Mouse (Mus musculus) hindbrain, postnatal 0 days (tissue): ENCODE results near the gene Vav2. TPM values are rescaled to one million over a fixed set of nuclear protein-coding genes. Genes with fewer than 3 reads are reported as not detected.

ENCODE experiments used
- ATAC-seq: fragments of 200-750 bp; cut with Nextera tagmentation; 2 replicates; pipeline ENCODE4 v1.8.0; 2017; ENCODE audit warnings: mild to moderate bottlenecking, moderate TSS enrichment, moderate library complexity
- DNase-seq: peaks from one replicate; pipeline ENCODE4 v3.0.0-alpha.2; 2015; ENCODE audit warnings: low spot score
- H3K27ac ChIP-seq: fragments of 300-500 bp; sonication (generic); 2 replicates; pipeline ENCODE4 v1.5.1; 2014; ENCODE audit warnings: mild to moderate bottlenecking
- H3K27me3 ChIP-seq: fragments of 300-500 bp; sonication (generic); 2 replicates; pipeline ENCODE4 v1.6.1; 2014; ENCODE audit warnings: low read length, mixed read lengths; ENCODE audit not compliant: insufficient read depth
- H3K36me3 ChIP-seq: fragments of 300-500 bp; sonication (generic); 2 replicates; pipeline ENCODE4 v1.6.1; 2014; ENCODE audit warnings: low read length, mixed read lengths; ENCODE audit not compliant: insufficient read depth
- H3K4me1 ChIP-seq: fragments of 300-500 bp; sonication (generic); 2 replicates; pipeline ENCODE4 v1.6.1; 2014; ENCODE audit warnings: antibody characterized with exemption, low read length, mixed read lengths; ENCODE audit not compliant: insufficient read depth
- H3K4me2 ChIP-seq: fragments of 300-500 bp; sonication (generic); 2 replicates; pipeline ENCODE4 v1.6.1; 2014; ENCODE audit warnings: low read depth, mild to moderate bottlenecking, low read length, moderate library complexity, mixed read lengths
- H3K4me3 ChIP-seq: fragments of 300-500 bp; sonication (generic); 2 replicates; pipeline ENCODE4 v1.5.1; 2014; ENCODE audit warnings: low read length
- H3K9ac ChIP-seq: fragments of 300-500 bp; sonication (generic); replicated peaks from 2 replicates; pipeline ENCODE4 v1.6.1; 2014; ENCODE audit warnings: mild to moderate bottlenecking, low read length, moderate library complexity, mixed read lengths
- H3K9me3 ChIP-seq: fragments of 300-500 bp; sonication (generic); 2 replicates; pipeline ENCODE4 v1.6.1; 2016; ENCODE audit warnings: low read length, mixed read lengths
- CTCF ChIP-seq: IDR thresholded peaks from 2 replicates; pipeline ENCODE4 v1.5.1; 2016; ENCODE audit warnings: antibody characterized with exemption, control low read depth, low read depth
- WGBS: fragments of 180-500 bp; shearing (Covaris S2); extraction: QIAGEN DNeasy Blood & Tissue Kit; methylation state at CpG from one replicate; pipeline ENCODE4 v1.1.7; 2014; 5-methylcytosine and 5-hydroxymethylcytosine counted together
- polyA plus RNA-seq: library from polyadenylated mRNA; unstranded; fragments of >200 nt; fragmentation: Nextera tagmentation; extraction: Ambion mirVana; gene quantifications from 2 replicates; pipeline ENCODE4 v1.2.1, GENCODE M21; 2015
- total RNA-seq: library from RNA; depleted of rRNA; stranded (reverse); fragments of >200 nt; gene quantifications from 2 replicates; pipeline ENCODE4 v1.2.3, GENCODE M21; 2014

Vav2 gene
- total and polyA plus RNA-seq, 2 experiments from 2014 or later: 8.2 to 44.9 TPM

DNA sequence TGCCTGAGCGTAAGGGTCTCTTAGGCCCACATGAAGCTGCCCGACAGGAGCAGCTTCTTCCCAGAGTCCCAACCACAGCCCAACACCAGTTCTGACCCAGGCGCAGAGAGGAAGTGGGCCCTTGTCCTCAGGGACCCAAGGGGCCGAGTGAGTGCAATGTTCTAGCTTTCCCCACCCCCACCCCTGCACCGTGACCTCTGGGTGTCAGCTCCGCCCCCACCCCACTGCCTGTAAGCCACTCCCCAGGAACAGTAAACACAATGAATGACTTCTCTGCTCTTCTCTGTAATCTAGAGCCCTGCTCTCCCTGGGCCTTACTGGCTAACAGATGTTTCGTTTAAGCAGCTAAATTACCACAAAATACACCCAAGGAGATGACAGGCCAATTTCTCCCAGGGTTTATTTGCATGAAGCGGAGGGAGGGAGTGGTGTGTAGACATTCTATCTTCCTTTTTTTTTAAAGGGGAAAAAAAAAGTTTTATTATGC is 15.1 kb downstream of the Vav2 start:
- Histone ChIP-seq H3K4me3 (no peak overlapping the region), H3K27me3 (no peaks in the 10 kb centered on the region), H3K36me3 (no peaks in the 10 kb centered on the region), H3K9ac (no peak overlapping the region), H3K4me2 (no peak overlapping the region), H3K9me3 (no peaks in the 10 kb centered on the region), H3K27ac (peak overlapping the region; percentile 12; the same call in 1 of the 2 replicates), H3K4me1 (peaks cover 28% of the 10 kb centered on the region)
- no peak for ATAC-seq
- WGBS: 23% methylated on average over 8 of the region's 8 CpGs
- TF ChIP-seq CTCF: no peak
- DNase-seq: no peak

DNA sequence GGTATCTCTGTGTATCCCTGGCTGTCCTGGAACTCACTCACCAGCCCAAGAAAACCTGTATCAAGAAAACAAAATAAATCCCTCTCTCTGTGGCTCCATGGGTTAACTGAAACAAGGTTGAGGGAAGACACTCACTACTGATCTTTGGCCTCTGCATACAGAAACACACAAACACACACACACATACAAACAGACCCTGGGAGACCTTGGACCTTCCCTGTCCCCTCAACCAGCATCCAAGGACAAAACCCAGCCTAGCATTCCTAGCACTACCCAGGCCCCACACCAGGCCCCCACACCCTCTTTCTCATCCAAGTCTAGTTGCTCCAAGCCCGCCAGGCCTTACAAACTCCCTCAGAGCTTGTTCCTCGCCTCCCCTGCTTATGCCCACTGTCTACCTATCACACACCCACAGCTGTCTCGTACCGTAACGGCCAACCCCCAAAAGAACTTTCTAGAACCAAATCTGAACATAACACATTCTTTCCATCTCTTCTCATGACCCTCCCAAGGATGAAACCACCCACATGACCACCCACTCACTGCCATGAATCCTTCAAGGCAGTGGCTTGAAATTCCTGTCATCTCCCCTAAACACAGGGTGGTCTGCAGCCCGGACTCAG is 16.2 kb downstream of the Vav2 start:
- H3K4me1 ChIP-seq: peaks cover 28% of the 10 kb centered on the region
- H3K4me3 ChIP-seq: no peak overlapping the region
- no peaks in the 10 kb centered on the region for H3K27me3 ChIP-seq
- no peak overlapping the region for H3K4me2 ChIP-seq
- ATAC-seq: no peak
- 87% methylated on average over 6 of the region's 6 CpGs for WGBS
- H3K36me3 ChIP-seq: no peaks in the 10 kb centered on the region
- H3K9ac ChIP-seq: no peak overlapping the region
- H3K27ac ChIP-seq: no peak overlapping the region; the same call in 1 of the 2 replicates
- H3K9me3 ChIP-seq: no peaks in the 10 kb centered on the region
- no peak for DNase-seq
- no peak for TF ChIP-seq CTCF

DNA sequence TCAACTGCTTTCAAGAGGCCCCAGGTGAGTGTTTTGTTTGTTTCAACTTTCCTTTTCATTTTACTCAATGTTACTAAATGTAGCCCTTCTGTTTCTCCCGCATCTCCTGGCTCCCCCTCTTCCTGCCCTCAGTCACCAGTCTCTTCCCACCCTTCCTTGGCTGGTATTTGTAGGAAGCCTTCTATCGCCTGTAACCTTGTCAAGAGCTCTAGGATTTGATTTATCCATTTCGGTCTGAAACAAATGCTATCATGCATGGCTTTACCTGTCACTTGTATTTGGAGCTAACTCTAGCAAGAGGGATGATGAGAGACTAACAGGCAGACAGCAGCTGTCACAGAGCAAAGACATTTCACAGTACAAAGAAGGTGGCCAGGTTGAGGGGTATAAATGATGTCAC is 18.6 kb downstream of the Vav2 start:
- H3K4me2 ChIP-seq: no peak overlapping the region
- peaks cover 14% of the 10 kb centered on the region for H3K4me1 ChIP-seq
- H3K27ac ChIP-seq: no peak overlapping the region
- no peaks in the 10 kb centered on the region for H3K9me3 ChIP-seq
- ATAC-seq (no peak), DNase-seq (no peak)
- no peak for TF ChIP-seq CTCF
- H3K9ac ChIP-seq: no peak overlapping the region
- no peaks in the 10 kb centered on the region for H3K36me3 ChIP-seq
- no peaks in the 10 kb centered on the region for H3K27me3 ChIP-seq
- 66% methylated on average over 3 of the region's 3 CpGs for WGBS
- H3K4me3 ChIP-seq: no peak overlapping the region

DNA sequence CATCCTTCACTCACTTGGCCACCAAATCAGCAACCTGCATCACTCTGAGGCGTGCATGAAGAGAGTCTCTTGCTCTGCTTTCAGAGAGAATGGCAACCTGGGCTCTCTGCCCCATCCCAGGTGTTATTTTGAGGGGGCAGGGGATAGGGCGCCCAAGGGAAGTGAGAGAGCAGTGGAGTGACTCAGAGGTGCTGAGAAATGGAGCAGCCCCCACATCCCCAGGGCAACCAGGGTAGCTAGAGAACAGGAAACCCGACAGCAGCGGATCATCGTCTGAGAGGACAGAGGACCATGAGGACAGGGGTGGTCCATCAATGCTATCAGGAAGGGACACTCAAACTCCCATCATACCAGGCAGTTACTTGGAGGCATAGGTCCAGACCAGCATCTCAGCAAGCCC is 19.9 kb downstream of the Vav2 start:
- no peak overlapping the region for H3K27ac ChIP-seq
- H3K4me3 ChIP-seq: no peak overlapping the region
- DNase-seq (no peak), ATAC-seq (no peak)
- peaks cover 6% of the 10 kb centered on the region for H3K4me1 ChIP-seq
- H3K36me3 ChIP-seq: no peaks in the 10 kb centered on the region
- H3K9ac ChIP-seq: no peak overlapping the region
- no peak overlapping the region for H3K4me2 ChIP-seq
- no peak for TF ChIP-seq CTCF
- 92% methylated on average over 5 of the region's 5 CpGs for WGBS
- no peaks in the 10 kb centered on the region for H3K27me3 ChIP-seq
- no peaks in the 10 kb centered on the region for H3K9me3 ChIP-seq

DNA sequence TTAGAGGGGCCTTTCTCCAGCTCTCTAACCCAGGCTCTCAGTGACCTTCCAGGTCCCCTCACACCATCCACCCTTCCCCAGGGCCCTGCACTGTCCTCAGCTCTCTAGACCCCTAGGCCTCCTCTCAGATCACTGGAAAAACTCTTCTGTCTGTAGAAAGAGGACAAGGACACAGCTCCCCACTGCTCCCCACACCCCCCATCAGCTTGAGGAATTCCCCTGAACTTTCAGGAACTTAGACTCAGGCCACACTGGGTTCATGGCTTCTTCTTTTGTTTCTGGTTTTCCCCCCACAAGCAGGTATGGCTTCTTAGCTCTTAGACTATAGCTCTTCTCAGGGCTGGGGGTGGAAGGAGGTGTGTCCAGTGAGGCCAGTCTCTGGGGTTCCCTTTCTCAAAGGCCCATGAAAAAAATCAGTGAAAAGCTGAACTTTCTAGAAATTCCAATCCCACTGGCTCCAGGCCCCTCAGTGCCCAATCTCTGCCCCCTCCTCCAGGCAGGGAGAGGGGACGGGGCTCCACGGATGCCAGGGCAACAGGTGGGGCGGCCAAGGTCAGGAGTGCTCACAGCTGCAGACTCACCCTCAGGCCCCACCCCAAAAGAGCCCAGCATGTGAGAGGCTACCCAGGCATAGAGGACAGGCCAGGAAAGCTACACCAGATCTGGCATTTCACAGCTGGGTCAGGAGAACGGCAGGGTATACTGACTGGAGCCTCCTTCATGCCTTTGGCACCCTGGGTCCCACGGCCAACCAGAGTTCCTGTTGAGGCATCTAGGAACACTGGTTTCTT is 21.5 kb downstream of the Vav2 start:
- no peaks in the 10 kb centered on the region for H3K36me3 ChIP-seq
- no peaks in the 10 kb centered on the region for H3K27me3 ChIP-seq
- DNase-seq (no peak), ATAC-seq (no peak)
- H3K27ac ChIP-seq: no peak overlapping the region
- no peak for TF ChIP-seq CTCF
- no peak overlapping the region for H3K4me2 ChIP-seq
- no peaks in the 10 kb centered on the region for H3K4me1 ChIP-seq
- H3K9ac ChIP-seq: no peak overlapping the region
- H3K4me3 ChIP-seq: no peak overlapping the region
- 55% methylated on average over 5 of the region's 5 CpGs for WGBS
- no peaks in the 10 kb centered on the region for H3K9me3 ChIP-seq

DNA sequence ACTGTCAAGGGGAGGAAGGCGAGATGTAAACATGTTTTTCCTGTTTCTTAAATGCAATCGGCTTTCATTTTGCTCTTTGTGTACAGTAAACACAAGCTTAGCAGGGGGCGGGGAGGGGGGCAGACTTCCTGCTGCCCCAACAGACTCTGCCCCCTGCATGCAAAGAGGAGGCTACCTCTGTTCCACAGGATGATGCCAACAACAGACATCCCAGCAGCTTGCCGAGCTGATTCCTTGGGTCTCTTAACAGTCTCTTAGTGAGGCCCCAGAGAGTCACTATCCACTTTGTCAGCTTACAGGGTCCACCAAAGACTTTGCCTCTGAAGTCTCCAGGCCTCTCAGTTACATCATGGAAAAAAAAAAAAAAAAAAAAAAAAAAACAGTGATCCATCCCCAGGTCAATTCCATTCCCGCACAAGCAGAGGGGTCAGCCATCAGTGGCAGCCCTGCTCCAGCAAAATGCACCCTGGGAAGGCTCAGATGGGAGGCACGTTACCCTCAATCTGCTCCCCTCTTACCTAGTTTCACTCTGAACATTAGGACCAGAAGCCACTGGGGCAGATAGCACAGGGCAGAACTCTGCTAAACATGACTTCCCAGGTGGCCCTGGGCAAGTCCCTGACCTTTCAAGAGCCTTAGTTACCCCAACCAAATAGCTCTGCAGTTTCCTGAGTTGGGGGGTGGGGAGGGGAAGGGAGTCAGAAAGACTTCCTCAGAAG is 22.3 kb downstream of the Vav2 start:
- no peak for TF ChIP-seq CTCF
- no peaks in the 10 kb centered on the region for H3K9me3 ChIP-seq
- H3K36me3 ChIP-seq: no peaks in the 10 kb centered on the region
- no peak overlapping the region for H3K4me2 ChIP-seq
- WGBS: 44% methylated on average over 6 of the region's 6 CpGs
- no peak overlapping the region for H3K4me3 ChIP-seq
- H3K27ac ChIP-seq: no peak overlapping the region
- DNase-seq (no peak), ATAC-seq (no peak)
- H3K9ac ChIP-seq: no peak overlapping the region
- no peaks in the 10 kb centered on the region for H3K27me3 ChIP-seq
- no peaks in the 10 kb centered on the region for H3K4me1 ChIP-seq
